Comparison of ENCODE assay signal across 15 mouse cellular contexts in genomic region chr15:93710493-93711149, GRCm38 (mm10).
DNase-seq lines count a peak whose midpoint lies in the region; ATAC-seq and TF ChIP-seq lines count a peak whose summit lies in the region.
"Had no signal": no experiment of that assay in that cellular context is flagged by ENCODE, and none has a peak within 500 bp of the region (broad histone marks: within the 10 kb centered on the region; RNA-seq: fewer than 3 reads in every experiment).

No protein-coding gene starts in this region.

- H3K4me1 ChIP-seq in heart, embryonic 10.5 days: peaks cover 30% of the 10 kb centered on the region
- peaks cover 4% of the 10 kb centered on the region; the same call in 1 of the 2 replicates for H3K4me1 ChIP-seq in lung, postnatal 0 days (ENCODE audit: insufficient read depth, low read depth, low read length)
- H3K4me1 ChIP-seq in kidney, postnatal 0 days (replicated peaks; ENCODE audit: insufficient read depth, low read length): peaks cover 26% of the 10 kb centered on the region
- peaks cover 12% of the 10 kb centered on the region; the same call in 1 of the 2 replicates for H3K4me1 ChIP-seq in stomach, embryonic 16.5 days (ENCODE audit: control insufficient read depth, insufficient read depth, low read length)
- H3K4me1 ChIP-seq: forebrain, embryonic 12.5 days; hindbrain, embryonic 15.5 days; liver, embryonic 12.5 days had no signal

- no peak for TF ChIP-seq EP300 in lung, postnatal 0 days (IDR thresholded peaks at IDR 0.05)

- no peaks in the 10 kb centered on the region for H3K27me3 ChIP-seq in heart, embryonic 10.5 days (ENCODE audit: insufficient read depth, poor library complexity, severe bottlenecking)
- H3K27me3 ChIP-seq in lung, postnatal 0 days (replicated peaks; ENCODE audit: insufficient read depth, low read length): no peaks in the 10 kb centered on the region
- no peaks in the 10 kb centered on the region for H3K27me3 ChIP-seq in kidney, postnatal 0 days (ENCODE audit: insufficient read depth, low read length)
- no peaks in the 10 kb centered on the region for H3K27me3 ChIP-seq in stomach, embryonic 16.5 days (ENCODE audit: control insufficient read depth, insufficient read depth, low read length)
- H3K27me3 ChIP-seq: forebrain, embryonic 12.5 days; hindbrain, embryonic 15.5 days; liver, embryonic 12.5 days had no signal

- no peak for DNase-seq in heart, embryonic 10.5 days (ENCODE audit: low spot score)
- DNase-seq in heart, postnatal 25 days (ENCODE audit: low spot score): no peak
- DNase-seq in lung, postnatal 0 days (ENCODE audit: low spot score): peak; percentile 28
- DNase-seq in lung, postnatal 4 days: no peak
- peak; percentile 52 for DNase-seq in kidney, postnatal 0 days (ENCODE audit: low spot score)
- DNase-seq in ovary, postnatal 14 days (ENCODE audit: low spot score): no peak
- no peak for DNase-seq in cerebellum, adult 9-11 months
- DNase-seq: cerebellum, adult 9-10 months; gastrocnemius, postnatal 14 days; layer of hippocampus, postnatal 36 days had no signal

- intact Hi-C loops in heart, postnatal 25 days (cut with DNase I): no loop called here

- no peak overlapping the region for H3K4me3 ChIP-seq in heart, embryonic 10.5 days
- no peak overlapping the region for H3K4me3 ChIP-seq in lung, postnatal 0 days (ENCODE audit: low read depth, low read length)
- no peak overlapping the region for H3K4me3 ChIP-seq in kidney, postnatal 0 days (replicated peaks; ENCODE audit: low read depth, low read length)
- H3K4me3 ChIP-seq in stomach, embryonic 16.5 days (replicated peaks; ENCODE audit: low read length): no peak overlapping the region
- H3K4me3 ChIP-seq: forebrain, embryonic 12.5 days; hindbrain, embryonic 15.5 days; liver, embryonic 12.5 days had no signal

- WGBS in heart, embryonic 10.5 days: 86% methylated on average over 15 of the region's 15 CpGs
- 80% methylated on average over 15 of the region's 15 CpGs for WGBS in lung, postnatal 0 days
- WGBS in kidney, postnatal 0 days: 46% methylated on average over 15 of the region's 15 CpGs
- WGBS in stomach, embryonic 16.5 days: 87% methylated on average over 15 of the region's 15 CpGs

- TF ChIP-seq CTCF in lung, postnatal 0 days (IDR thresholded peaks at IDR 0.05): no peak
- no peak for TF ChIP-seq CTCF in kidney, postnatal 0 days (IDR thresholded peaks at IDR 0.05; ENCODE audit: low read depth)

- no peaks in the 10 kb centered on the region for H3K36me3 ChIP-seq in heart, embryonic 10.5 days
- no peaks in the 10 kb centered on the region for H3K36me3 ChIP-seq in lung, postnatal 0 days (ENCODE audit: insufficient read depth, low read length)
- no peaks in the 10 kb centered on the region for H3K36me3 ChIP-seq in kidney, postnatal 0 days (ENCODE audit: insufficient read depth, low read length)
- no peaks in the 10 kb centered on the region for H3K36me3 ChIP-seq in stomach, embryonic 16.5 days (ENCODE audit: control insufficient read depth, insufficient read depth, low read length)
- H3K36me3 ChIP-seq: forebrain, embryonic 12.5 days; hindbrain, embryonic 15.5 days; liver, embryonic 12.5 days had no signal

- no peaks in the 10 kb centered on the region for H3K9me3 ChIP-seq in heart, embryonic 10.5 days
- H3K9me3 ChIP-seq in lung, postnatal 0 days (ENCODE audit: low read length): no peaks in the 10 kb centered on the region
- no peaks in the 10 kb centered on the region for H3K9me3 ChIP-seq in kidney, postnatal 0 days (replicated peaks; ENCODE audit: low read length)
- H3K9me3 ChIP-seq in stomach, embryonic 16.5 days (replicated peaks; ENCODE audit: control insufficient read depth, low read length): no peaks in the 10 kb centered on the region
- H3K9me3 ChIP-seq: forebrain, embryonic 12.5 days; hindbrain, embryonic 15.5 days; liver, embryonic 12.5 days had no signal

- no peak overlapping the region for H3K9ac ChIP-seq in lung, postnatal 0 days (replicated peaks; ENCODE audit: low read depth)
- H3K9ac ChIP-seq in kidney, postnatal 0 days (ENCODE audit: low read depth, low read length): no peak overlapping the region
- H3K9ac ChIP-seq in stomach, embryonic 16.5 days (ENCODE audit: low read length): no peak overlapping the region
- H3K9ac ChIP-seq: forebrain, embryonic 12.5 days; hindbrain, embryonic 15.5 days; liver, embryonic 12.5 days had no signal

- H3K4me2 ChIP-seq in lung, postnatal 0 days (replicated peaks; ENCODE audit: low read depth, low read length): no peak overlapping the region
- H3K4me2 ChIP-seq in kidney, postnatal 0 days (ENCODE audit: low read length): no peak overlapping the region
- no peak overlapping the region for H3K4me2 ChIP-seq in stomach, embryonic 16.5 days (ENCODE audit: low read depth, low read length)
- H3K4me2 ChIP-seq: forebrain, embryonic 12.5 days; hindbrain, embryonic 15.5 days; liver, embryonic 12.5 days had no signal

- peak overlapping the region; percentile 13; the same call in 1 of the 2 replicates for H3K27ac ChIP-seq in heart, embryonic 10.5 days
- no peak overlapping the region for H3K27ac ChIP-seq in lung, postnatal 0 days (ENCODE audit: low read length)
- peak overlapping the region; percentile 3; the same call in 1 of the 2 replicates for H3K27ac ChIP-seq in kidney, postnatal 0 days
- no peak overlapping the region for H3K27ac ChIP-seq in stomach, embryonic 16.5 days (ENCODE audit: low read length)
- H3K27ac ChIP-seq: forebrain, embryonic 12.5 days; hindbrain, embryonic 15.5 days; liver, embryonic 12.5 days had no signal

- ATAC-seq in lung, postnatal 0 days: no peak
- peak; percentile 6; the same call in 1 of the 2 replicates for ATAC-seq in kidney, postnatal 0 days (replicated peaks; ENCODE audit: low FRiP score, low read depth)
- peak; percentile 23; the same call in 1 of the 2 replicates for ATAC-seq in stomach, embryonic 16.5 days (ENCODE audit: insufficient read depth, low FRiP score)
- ATAC-seq: liver, embryonic 12.5 days; midbrain, embryonic 16.5 days had no signal

Comparison
In these comparisons a context has a peak if more than half of its experiments do, and no peak if none do; other contexts are left out.
1. DNase-seq: peak in lung, postnatal 0 days (single experiment) and kidney, postnatal 0 days (single experiment); none in heart, embryonic 10.5 days (single experiment), heart, postnatal 25 days (single experiment), lung, postnatal 4 days (0 of 2), ovary, postnatal 14 days (single experiment) and cerebellum, adult 9-11 months (single experiment).
2. H3K27ac ChIP-seq: peak in heart, embryonic 10.5 days (single experiment) and kidney, postnatal 0 days (single experiment); none in lung, postnatal 0 days (single experiment) and stomach, embryonic 16.5 days (single experiment).